Mouse (Mus musculus): ENCODE measurements around the gene Phospho2.

The Phospho2 gene

DNA sequence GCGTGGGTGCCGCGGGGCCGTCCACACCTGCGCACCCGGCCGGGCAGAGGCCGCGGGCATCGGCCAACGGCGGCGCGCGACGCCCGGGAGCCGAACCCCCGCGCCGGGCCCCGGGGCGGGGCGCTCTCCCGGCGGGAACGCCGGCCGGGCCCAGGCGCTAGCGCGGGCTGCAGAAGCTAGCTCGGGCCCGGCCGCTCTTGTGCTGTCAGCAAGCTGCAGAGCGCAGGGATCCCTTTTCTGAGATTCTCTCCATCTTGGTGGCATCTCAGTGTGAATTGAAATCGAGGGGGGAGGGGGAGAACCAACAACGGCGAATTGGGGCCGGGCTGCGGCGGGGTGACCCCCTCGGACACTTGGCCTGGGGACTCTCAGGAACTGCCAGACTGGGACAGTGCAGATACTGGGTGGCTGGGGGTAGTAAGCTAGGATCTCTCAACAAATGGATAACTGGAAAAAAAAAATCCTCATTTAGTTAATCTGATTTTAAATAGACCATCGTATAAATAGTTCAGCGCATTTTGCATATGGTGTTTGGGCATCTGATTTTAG is 33.8 kb downstream of the Phospho2 start:
- peak; percentile 29 to 30 for DNase-seq (ENCODE audit: low spot score in 2 of 2)

DNA sequence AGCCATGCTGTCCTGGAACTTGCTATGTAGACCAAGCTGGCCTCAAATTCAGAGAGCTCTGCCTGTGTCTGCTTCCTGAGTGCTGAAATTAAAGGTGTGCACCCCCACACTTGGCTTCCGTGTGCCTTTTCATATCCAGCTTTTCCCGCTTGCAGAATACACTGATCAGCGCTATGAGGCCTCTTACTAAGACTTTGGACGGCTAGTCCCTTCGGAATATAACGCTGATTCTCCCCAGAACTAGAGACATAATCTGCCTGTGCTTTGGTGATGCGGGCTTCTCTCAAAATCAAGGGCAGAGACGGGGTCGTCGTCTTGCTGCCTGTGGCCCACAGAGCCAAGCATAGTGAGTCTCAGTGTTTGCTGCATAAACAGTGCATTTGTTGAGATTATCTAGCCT is 36.5 kb downstream of the Phospho2 start:
- DNase-seq (ENCODE audit: low spot score in 2 of 2): no peak

DNA sequence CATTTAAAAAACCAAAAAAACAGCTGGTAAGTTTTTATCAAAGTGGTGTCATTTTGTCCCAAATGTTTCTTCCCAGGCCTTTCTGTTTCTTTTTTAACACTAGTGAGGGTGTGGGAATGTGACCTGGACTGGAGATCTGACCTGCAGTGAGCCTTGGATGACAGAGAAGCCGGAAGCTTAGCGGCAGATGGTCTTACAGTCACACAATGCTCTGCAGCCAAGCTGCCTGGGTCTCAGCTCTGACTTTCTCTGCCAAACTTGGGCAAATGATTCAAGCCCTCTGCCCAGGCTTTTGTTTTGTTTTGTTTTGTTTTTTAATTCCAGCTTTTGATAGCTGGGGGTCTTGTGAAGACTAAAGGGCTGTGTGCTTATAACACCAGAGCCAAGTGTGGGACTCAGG is 37.0 kb downstream of the Phospho2 start:
- no peak for DNase-seq (ENCODE audit: low spot score in 2 of 2)

DNA sequence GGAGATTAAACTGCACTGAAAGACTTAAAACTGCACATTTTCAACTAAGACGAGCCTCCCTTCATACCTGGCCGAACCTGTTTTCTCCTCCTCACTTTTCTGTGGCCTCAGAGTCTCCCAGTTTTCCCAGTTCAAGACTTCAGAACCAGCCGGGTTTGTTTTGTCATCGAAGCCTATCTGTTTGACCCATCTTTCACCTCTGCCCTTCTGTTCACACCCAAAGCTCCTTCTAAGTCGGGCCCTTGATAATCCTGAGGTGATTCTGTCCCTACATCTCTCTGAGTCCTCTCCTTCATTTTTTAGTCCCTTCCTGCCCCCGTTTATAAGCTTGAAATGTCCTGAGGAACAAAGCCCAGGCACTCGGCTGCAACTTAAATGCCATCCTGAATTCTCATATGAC is 38.6 kb downstream of the Phospho2 start:
- DNase-seq (ENCODE audit: low spot score in 2 of 2): no peak

DNA sequence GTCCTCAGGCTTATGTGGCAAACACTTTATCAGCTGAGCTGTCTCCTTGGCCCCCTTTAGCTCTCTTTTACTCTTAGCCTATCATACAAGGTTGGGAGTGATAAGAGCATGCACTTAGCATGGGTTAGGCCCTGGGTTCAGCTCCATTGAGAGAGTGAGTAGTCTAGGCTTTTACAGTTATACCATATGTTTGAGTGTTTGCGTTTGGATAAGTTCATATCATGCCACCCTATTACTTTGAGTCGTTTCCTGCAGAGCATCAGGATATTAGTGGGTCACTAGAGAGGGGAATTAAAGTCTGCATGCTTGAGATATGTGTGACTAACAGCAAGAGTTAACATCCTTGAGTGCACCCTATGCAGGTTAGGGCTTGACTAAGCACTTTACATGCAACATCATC is 40.3 kb downstream of the Phospho2 start:
- no peak for DNase-seq (ENCODE audit: low spot score in 2 of 2)

DNA sequence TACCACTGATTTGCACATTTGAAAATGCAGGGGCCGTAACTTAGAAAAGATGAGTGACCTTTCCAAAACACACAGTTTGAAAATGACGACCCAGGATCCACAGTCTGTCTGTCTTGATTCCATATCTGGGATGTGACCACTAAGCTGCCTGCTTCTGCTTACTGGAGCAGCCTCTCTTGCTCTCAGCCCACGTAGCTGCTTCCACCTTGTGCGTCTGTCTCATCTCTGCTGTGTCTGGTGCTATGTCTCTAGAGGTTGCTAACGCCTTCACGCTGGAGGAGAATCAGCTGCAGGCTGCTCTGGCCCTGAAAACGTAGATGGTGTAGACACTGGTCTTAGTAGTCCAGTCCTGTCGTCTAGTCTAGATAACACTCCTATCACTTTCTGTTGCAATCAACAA is 40.7 kb downstream of the Phospho2 start:
- no peak for DNase-seq (ENCODE audit: low spot score in 2 of 2)

DNA sequence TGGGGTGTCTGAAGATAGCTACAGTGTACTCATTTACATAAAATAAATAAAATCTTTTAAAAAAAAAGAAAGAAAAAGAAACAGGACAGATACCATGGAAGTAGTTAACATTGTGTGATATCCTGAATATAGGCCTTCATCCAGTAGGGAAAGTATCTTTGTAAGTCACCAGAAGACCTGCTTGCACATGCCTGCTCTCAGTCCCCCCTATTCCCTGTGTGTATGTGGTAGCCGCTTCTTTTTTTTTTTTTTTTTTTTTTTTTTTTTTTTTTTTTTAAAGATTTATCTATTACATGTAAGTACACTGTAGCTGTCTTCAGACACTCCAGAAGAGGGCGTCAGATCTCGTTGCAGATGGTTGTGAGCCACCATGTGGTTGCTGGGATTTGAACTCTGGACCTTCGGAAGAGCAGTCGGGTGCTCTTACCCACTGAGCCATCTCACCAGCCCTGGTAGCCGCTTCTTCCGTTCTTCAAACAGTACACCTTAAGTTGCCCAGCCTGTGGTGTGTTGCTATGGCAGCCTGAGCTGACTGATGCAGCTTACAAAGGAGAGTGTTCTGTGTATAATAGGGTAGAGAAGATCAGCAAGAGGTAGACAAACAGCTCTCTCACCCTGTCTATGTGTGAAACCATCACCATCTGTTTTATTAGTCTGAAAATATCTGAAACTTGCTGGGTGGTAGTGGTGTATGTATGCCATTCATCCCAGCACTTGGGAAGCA is 48.0 kb downstream of the Phospho2 start:
- DNase-seq (ENCODE audit: low spot score in 2 of 2): no peak

DNA sequence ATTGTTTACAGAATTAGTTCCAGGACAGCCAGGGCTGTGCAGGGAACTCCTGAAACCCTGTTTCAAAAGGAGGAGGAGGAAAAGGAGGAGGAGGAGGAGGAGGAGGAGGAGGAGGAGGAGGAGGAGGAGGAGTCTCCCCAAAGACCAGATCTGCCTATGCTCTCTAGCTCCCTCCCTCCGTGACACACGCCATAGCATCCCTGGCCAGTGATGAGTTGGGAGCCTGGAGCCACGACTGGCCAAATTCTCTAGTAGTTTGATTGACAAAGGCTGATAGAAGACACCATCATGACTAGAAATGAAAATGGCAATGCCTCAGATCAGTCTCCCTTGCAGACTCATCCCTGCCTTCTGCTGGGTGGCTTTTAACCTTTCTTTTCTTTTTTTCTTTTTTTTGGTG is 48.6 kb downstream of the Phospho2 start:
- no peak for DNase-seq (ENCODE audit: low spot score in 2 of 2)

DNA sequence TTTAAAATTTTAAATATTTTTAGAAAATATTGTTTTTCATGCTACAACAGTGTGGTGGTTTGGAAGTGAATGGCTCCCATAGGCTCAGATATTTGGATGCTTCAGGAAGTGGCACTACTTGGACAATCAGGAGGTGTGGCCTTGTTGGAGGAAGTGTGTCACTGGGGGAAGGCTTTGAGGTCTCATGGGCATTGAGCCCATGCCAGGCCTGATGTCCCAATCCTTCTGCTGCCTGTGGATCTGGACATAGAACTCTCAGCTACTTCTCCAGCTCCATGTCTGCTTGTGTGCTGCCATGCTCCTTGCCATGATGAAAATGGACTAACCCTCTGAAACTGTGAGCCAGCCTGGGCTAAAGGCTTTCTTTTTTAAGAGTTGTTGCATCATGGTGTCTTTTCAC is 49.3 kb downstream of the Phospho2 start:
- no peak for DNase-seq (ENCODE audit: low spot score in 2 of 2)

DNA sequence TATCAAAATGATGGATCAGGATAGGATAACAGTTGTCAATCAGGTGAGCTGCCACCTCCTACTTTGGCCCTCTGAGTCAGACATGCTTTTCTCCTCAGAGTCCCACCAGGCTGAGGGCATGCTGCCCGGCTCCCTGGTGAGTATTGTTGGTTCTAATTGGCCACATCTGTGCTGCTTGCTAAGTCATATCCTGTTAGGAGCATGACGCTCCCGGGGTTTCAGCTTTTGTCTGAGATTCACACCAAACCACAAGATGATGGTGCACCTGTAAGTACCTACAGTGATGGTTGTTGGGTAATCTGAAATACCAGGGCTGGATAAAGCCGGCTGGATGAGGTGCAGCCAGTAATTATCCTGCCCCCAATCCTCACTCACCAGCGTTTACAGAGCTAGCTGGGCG is 50.8 kb downstream of the Phospho2 start:
- DNase-seq (ENCODE audit: low spot score in 2 of 2): no peak

DNA sequence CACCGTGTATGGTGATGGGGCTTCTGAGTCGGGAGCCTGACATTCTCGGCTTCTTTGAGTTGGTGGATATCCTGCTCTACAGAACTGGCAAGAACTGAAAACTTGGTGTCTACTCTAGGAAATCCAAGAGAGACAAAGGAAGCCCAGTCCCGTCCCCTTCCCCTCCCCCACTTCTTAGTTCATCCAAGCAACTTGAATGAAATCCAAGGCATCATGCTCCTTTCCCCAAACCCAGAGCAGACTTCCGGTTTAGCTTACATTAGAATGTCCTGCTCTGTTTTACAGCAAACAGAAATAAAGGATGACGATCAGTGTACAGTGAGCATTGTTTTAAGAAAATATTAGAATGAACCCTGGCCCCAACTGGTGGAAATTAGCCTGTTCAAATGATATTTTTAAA is 59.8 kb downstream of the Phospho2 start:
- no peak for DNase-seq (ENCODE audit: low spot score in 2 of 2)

Data from frontal cortex, postnatal 36 days (tissue).